Mouse (Mus musculus) adrenal gland, adult 18-20 months (tissue): Measurements from ENCODE around the gene Jpt2. TPM values are rescaled to one million over a fixed set of nuclear protein-coding genes. Genes with fewer than 3 reads are reported as not detected.
"Not testable (repeated sequence)": the region's sequence is repeated elsewhere in the genome, so short reads cannot be mapped to it uniquely, and the experiment has no call there.

ENCODE experiments used
- DNase-seq, 2 experiments: peaks; one replicate each; pipeline ENCODE4 v3.0.0; 2021 to 2022; ENCODE audit warnings: low spot score in 2 of 2
- long read RNA-seq, 2 experiments: library from polyadenylated mRNA; stranded (forward); transcript quantifications; one replicate each; pipeline ENCODE4 v2.0.0; 2021
- total RNA-seq, 2 experiments: library from RNA; stranded (reverse); gene quantifications; 1 replicate in 1 of 2; 2 replicates in 1 of 2; pipeline ENCODE4 v1.2.3; 2021

Gene Jpt2
- total RNA-seq, result 10 to 100 TPM; 19.2 to 26.3 TPM
- long read RNA-seq, experiment 1, transcript Jpt2-201 (5 exons, 2,672 nt), result major isoform, 22 of 27 reads
- long read RNA-seq, experiment 1, partial matches to known transcripts, result 2 of 27 reads
- long read RNA-seq, experiment 1, other reads (novel, unspliced or antisense), result 2 of 27 reads
- long read RNA-seq, experiment 2, transcript Jpt2-201 (5 exons, 2,672 nt), result major isoform, 44 of 49 reads
- long read RNA-seq, experiment 2, partial matches to known transcripts, result 1 of 49 reads
- long read RNA-seq, experiment 2, other reads (novel, unspliced or antisense), result 4 of 49 reads

GRCm38 (mm10) chr17:24960135-24960851 is at the start of gene Jpt2:
Gene Jpt2, minus strand, starts transcription at chr17:24960689.
- DNase-seq, result peak; percentile 95 to 96

GRCm38 (mm10) chr17:25007480-25007879 is 47.0 kb upstream of the Jpt2 start:
- no peak for DNase-seq

GRCm38 (mm10) chr17:25005102-25005501 is 44.6 kb upstream of the Jpt2 start:
- no peak for DNase-seq

GRCm38 (mm10) chr17:24994721-24995120 is 34.2 kb upstream of the Jpt2 start:
- DNase-seq, result peak in 1 of 2 experiments; percentile 14

GRCm38 (mm10) chr17:24987221-24987620 is 26.7 kb upstream of the Jpt2 start:
- no peak for DNase-seq

- DNase-seq, result no peak
These were observed 595 bp upstream of the Jpt2 start for GRCm38 (mm10) chr17:24960852-24961715.

- no peak for DNase-seq
These were observed 1.1 kb downstream of the Jpt2 start for GRCm38 (mm10) chr17:24959371-24959770.

- DNase-seq, result no peak
These were observed 7.2 kb downstream of the Jpt2 start for GRCm38 (mm10) chr17:24953291-24953690.

- DNase-seq, result no peak
These were observed 9.8 kb downstream of the Jpt2 start for GRCm38 (mm10) chr17:24950671-24951070.

- DNase-seq, result no peak
These were observed 12.3 kb downstream of the Jpt2 start for GRCm38 (mm10) chr17:24948204-24948603.

- not testable (repeated sequence) for DNase-seq
These were observed 16.9 kb downstream of the Jpt2 start for GRCm38 (mm10) chr17:24943589-24943988.

- no peak for DNase-seq
These were observed 17.5 kb downstream of the Jpt2 start for GRCm38 (mm10) chr17:24943036-24943435.

GRCm38 (mm10) chr17:24942453-24942852 is 18.0 kb downstream of the Jpt2 start:
- peak in 1 of 2 experiments; percentile 43 for DNase-seq

GRCm38 (mm10) chr17:24937266-24937665 is 23.2 kb downstream of the Jpt2 start:
- no peak for DNase-seq

- DNase-seq, result peak; percentile 95 to 97
These were observed 23.9 kb downstream of the Jpt2 start, which contains the start of gene Mapk8ip3 for GRCm38 (mm10) chr17:24936259-24937237. Gene Mapk8ip3, minus strand, starts transcription at chr17:24936977.

- no peak for DNase-seq
These were observed 24.8 kb downstream of the Jpt2 start for GRCm38 (mm10) chr17:24935666-24936065.

GRCm38 (mm10) chr17:24934926-24935325 is 25.6 kb downstream of the Jpt2 start:
- DNase-seq, result no peak

GRCm38 (mm10) chr17:24933163-24933562 is 27.3 kb downstream of the Jpt2 start:
- DNase-seq, result no peak

GRCm38 (mm10) chr17:24932431-24932830 is 28.1 kb downstream of the Jpt2 start:
- DNase-seq, result no peak

GRCm38 (mm10) chr17:24929506-24929905 is 31.0 kb downstream of the Jpt2 start:
- DNase-seq, result no peak
